Mouse (Mus musculus) heart, adult 2 months (tissue): Measurements from ENCODE around the gene Capn8.

ENCODE experiments used
- CTCF ChIP-seq: fragments of 200-600 bp; IDR thresholded peaks from 2 replicates; pipeline ENCODE4 v1.8.1; 2022; ENCODE audit warnings: antibody characterized with exemption, mild to moderate bottlenecking, moderate library complexity
- EP300 ChIP-seq: fragments of 200-500 bp; IDR thresholded peaks from 2 replicates; pipeline ENCODE4 v1.6.1; 2011; ENCODE audit warnings: low read depth, low read length, control low read depth; ENCODE audit not compliant: insufficient read depth
- POLR2A ChIP-seq: fragments of 200-500 bp; IDR thresholded peaks from 2 replicates; pipeline ENCODE4 v1.6.1; 2011; ENCODE audit warnings: mild to moderate bottlenecking, low read depth, low read length, control low read depth; ENCODE audit not compliant: insufficient read depth

GRCm38 (mm10) chr1:182591491-182591890 is 26.7 kb downstream of the Capn8 start:
- TF ChIP-seq CTCF (no peak), POLR2A (no peak), EP300 (no peak)
